Mouse (Mus musculus) brain, embryonic 14.5 days (tissue): Measurements from ENCODE around the gene Gm28035.

ENCODE experiments used
- CTCF ChIP-seq: fragments of 200-500 bp; IDR thresholded peaks from 2 replicates; pipeline ENCODE4 v1.5.1; 2012; ENCODE audit warnings: inconsistent platforms, mild to moderate bottlenecking, moderate library complexity, borderline replicate concordance; ENCODE audit not compliant: insufficient read depth, insufficient read length; ENCODE audit errors: extremely low read depth
- POLR2A ChIP-seq: fragments of 200-500 bp; IDR thresholded peaks from 2 replicates; pipeline ENCODE4 v1.6.1; 2012; ENCODE audit warnings: mild to moderate bottlenecking, inconsistent platforms, borderline replicate concordance; ENCODE audit not compliant: poor library complexity, insufficient read depth, insufficient read length, severe bottlenecking; ENCODE audit errors: extremely low read depth

DNA sequence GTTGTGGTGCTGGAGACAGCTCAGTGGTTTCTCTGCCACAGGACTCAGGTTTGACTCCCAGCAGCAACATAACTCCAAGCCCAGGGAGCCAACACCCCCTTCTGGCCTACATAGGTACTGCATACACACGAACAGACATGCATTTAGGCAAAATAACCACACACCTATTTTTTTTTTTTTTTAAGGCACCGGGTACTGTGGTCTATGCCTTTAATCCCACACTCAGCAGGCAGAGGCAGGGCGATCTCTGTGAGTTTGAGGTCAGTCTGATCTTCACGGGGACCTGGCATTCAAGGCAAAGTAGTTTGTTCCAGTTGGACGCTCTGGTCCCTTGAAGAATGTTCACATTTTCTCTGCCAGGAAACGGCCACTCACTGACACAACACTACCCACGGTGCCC is 36.9 kb upstream of the Gm28035 start:
- peak; percentile 47; the same call in 1 of the 2 replicates for TF ChIP-seq CTCF
- TF ChIP-seq POLR2A, result no peak
